Mouse (Mus musculus) CD4-positive, CD25-positive, alpha-beta regulatory T cell, adult 9 weeks (primary cell): ENCODE results near the gene Sdccag8. TPM values are rescaled to one million over a fixed set of nuclear protein-coding genes. Genes with fewer than 3 reads are reported as not detected.

ENCODE experiments used
- polyA plus RNA-seq: library from polyadenylated mRNA; unstranded; fragments of 100-300 nt; shearing (Covaris generic); gene quantifications from one replicate; pipeline ENCODE4 v1.2.1, GENCODE M21; 2017

Gene Sdccag8
- polyA plus RNA-seq: 30.6 TPM

DNA sequence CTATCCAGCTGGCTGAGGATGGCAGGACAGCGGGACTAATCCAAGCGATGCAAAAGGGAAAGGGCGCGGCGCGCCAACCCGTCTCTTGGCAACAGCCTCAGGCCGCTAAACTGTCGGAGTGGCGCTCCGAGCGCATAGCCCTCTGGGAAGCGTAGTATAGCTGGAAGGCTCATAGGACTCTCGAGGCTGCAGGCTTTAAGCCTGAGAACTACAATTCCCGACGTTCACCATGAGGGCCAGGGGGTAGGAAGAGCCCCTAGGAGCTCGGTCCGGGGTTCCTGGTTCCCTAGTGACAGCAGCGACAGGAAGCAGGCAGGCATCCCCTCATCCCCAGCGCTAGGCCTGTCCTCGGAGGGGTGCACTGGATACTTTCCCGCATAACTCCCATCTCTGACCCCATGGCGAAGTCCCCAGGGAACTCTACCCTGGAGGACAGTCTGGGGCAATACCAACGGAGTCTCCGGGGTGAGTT lies at the start of gene Sdccag8:
TSS of gene Sdccag8 (plus strand) at position 70 of the 472 bp plus-strand sequence.

GRCm38 (mm10) chr1:176814036-176814420 lies 432 bp upstream of the Sdccag8 start, which contains the start of gene Cep170:
Gene Cep170 (minus strand): TSS chr1:176814067.

Other genes with a start within 250 kb of the Sdccag8 start
- gene Cep170, start 593 bp upstream of the Sdccag8 start, polyA plus RNA-seq: 29.4 TPM